Mouse (Mus musculus) heart, postnatal 0 days (tissue): ENCODE measurements around the gene Atp6v1c2. TPM values are rescaled to one million over a fixed set of nuclear protein-coding genes. Genes with fewer than 3 reads are reported as not detected.

Experiments
- ATAC-seq: fragments of 200-750 bp; cut with Nextera tagmentation; 2 replicates; pipeline ENCODE4 v1.8.0; 2017; ENCODE audit warnings: low read depth, moderate number of reproducible peaks, moderate library complexity; ENCODE audit not compliant: insufficient read depth
- DNase-seq: peaks from one replicate; pipeline ENCODE4 v3.0.0-alpha.2; 2016; ENCODE audit warnings: low spot score
- H3K27ac ChIP-seq: fragments of 300-500 bp; sonication (generic); 2 replicates; pipeline ENCODE4 v1.5.1; 2014; ENCODE audit warnings: low read depth, mild to moderate bottlenecking
- H3K27me3 ChIP-seq: fragments of 300-500 bp; sonication (generic); 2 replicates; pipeline ENCODE4 v1.6.1; 2014; ENCODE audit warnings: low read length, mixed read lengths; ENCODE audit not compliant: control insufficient read depth, insufficient read depth
- H3K36me3 ChIP-seq: fragments of 300-500 bp; sonication (generic); replicated peaks from 2 replicates; pipeline ENCODE4 v1.6.1; 2014; ENCODE audit warnings: low read length, mixed read lengths; ENCODE audit not compliant: control insufficient read depth, insufficient read depth
- H3K4me1 ChIP-seq: fragments of 300-500 bp; sonication (generic); 2 replicates; pipeline ENCODE4 v1.6.1; 2014; ENCODE audit warnings: antibody characterized with exemption; ENCODE audit not compliant: control insufficient read depth, insufficient read depth
- H3K4me2 ChIP-seq: fragments of 300-500 bp; sonication (generic); 2 replicates; pipeline ENCODE4 v1.6.1; 2014; ENCODE audit warnings: low read depth, mild to moderate bottlenecking, low read length, moderate library complexity
- H3K4me3 ChIP-seq: fragments of 300-500 bp; sonication (generic); 2 replicates; pipeline ENCODE4 v1.5.1; 2014; ENCODE audit warnings: low read depth, low read length
- H3K9ac ChIP-seq: fragments of 300-500 bp; sonication (generic); replicated peaks from 2 replicates; pipeline ENCODE4 v1.6.1; 2014; ENCODE audit warnings: low read depth, low read length, mixed read lengths
- H3K9me3 ChIP-seq: fragments of 300-500 bp; sonication (generic); replicated peaks from 2 replicates; pipeline ENCODE4 v1.6.1; 2016; ENCODE audit warnings: low read length; ENCODE audit not compliant: control insufficient read depth
- CTCF ChIP-seq: IDR thresholded peaks from 2 replicates; pipeline ENCODE4 v1.5.1; 2016; ENCODE audit warnings: antibody characterized with exemption, control low read depth, low read depth
- EP300 ChIP-seq: IDR thresholded peaks from 2 replicates; pipeline ENCODE4 v1.6.1; 2016; ENCODE audit warnings: antibody characterized with exemption, low read depth
- WGBS: fragments of 180-500 bp; shearing (Covaris S2); extraction: QIAGEN DNeasy Blood & Tissue Kit; methylation state at CpG from one replicate; pipeline ENCODE4 v1.1.7; 2014; 5-methylcytosine and 5-hydroxymethylcytosine counted together
- polyA plus RNA-seq: library from polyadenylated mRNA; unstranded; fragments of >200 nt; fragmentation: Nextera tagmentation; extraction: Ambion mirVana; gene quantifications from 2 replicates; pipeline ENCODE4 v1.2.1, GENCODE M21; 2015
- total RNA-seq: library from RNA; depleted of rRNA; stranded (reverse); fragments of >200 nt; gene quantifications from 2 replicates; pipeline ENCODE4 v1.2.3, GENCODE M21; 2014; ENCODE audit warnings: low replicate concordance

The Atp6v1c2 gene
- total and polyA plus RNA-seq, 2 experiments from 2014 or later, result 0.12 TPM; not detected in 1

- Histone ChIP-seq H3K27me3 (no peaks in the 10 kb centered on the region), H3K9me3 (no peaks in the 10 kb centered on the region), H3K36me3 (no peaks in the 10 kb centered on the region), H3K27ac (no peak overlapping the region), H3K4me1 (0 out of 2 replicates have a peak, but pooled peaks cover 7% of the 10 kb centered on the region), H3K4me3 (no peak overlapping the region), H3K4me2 (no peak overlapping the region), H3K9ac (no peak overlapping the region)
- TF ChIP-seq CTCF (peak; percentile 70), EP300 (no peak)
- WGBS, result 11% methylated on average over 9 of the region's 9 CpGs
- DNase-seq, result peak; percentile 52
- ATAC-seq, result no peak
Observed at GRCm38 (mm10) chr12:17253069-17253468, 76.1 kb downstream of the Atp6v1c2 start.

- Histone ChIP-seq H3K27ac (no peak overlapping the region), H3K4me2 (no peak overlapping the region), H3K36me3 (no peaks in the 10 kb centered on the region), H3K9ac (no peak overlapping the region), H3K27me3 (no peaks in the 10 kb centered on the region), H3K9me3 (no peaks in the 10 kb centered on the region), H3K4me3 (no peak overlapping the region), H3K4me1 (0 out of 2 replicates have a peak, but pooled peaks cover 7% of the 10 kb centered on the region)
- 59% methylated on average over 8 of the region's 8 CpGs for WGBS
- ATAC-seq, result no peak
- TF ChIP-seq EP300, result no peak
- TF ChIP-seq CTCF, result no peak
- DNase-seq, result no peak
Observed at GRCm38 (mm10) chr12:17250962-17251361, 78.2 kb downstream of the Atp6v1c2 start.

DNA sequence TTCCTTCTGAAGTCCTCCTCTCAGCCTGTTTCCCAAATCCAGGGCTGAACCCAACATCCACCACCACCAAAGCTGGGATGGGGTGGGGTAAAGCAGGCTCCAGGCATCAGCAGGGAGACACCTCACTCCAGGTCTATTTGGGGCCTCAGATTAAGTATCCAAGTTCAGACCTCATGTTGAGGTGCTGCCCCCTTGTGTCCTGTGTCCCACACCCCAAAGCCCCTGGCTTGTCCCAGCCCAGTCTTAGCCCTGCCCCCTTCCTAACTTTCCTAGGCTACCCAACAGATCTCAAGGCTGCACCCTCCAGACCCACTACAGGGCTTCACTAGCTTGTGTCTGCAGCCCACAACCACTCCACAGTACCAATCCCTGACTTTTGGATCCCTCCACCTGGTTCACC, 87.1 kb downstream of the Atp6v1c2 start:
- no peak overlapping the region for H3K9ac ChIP-seq
- no peaks in the 10 kb centered on the region for H3K27me3 ChIP-seq
- H3K4me2 ChIP-seq, result no peak overlapping the region
- ATAC-seq, result no peak; the same call in 1 of the 2 replicates
- no peaks in the 10 kb centered on the region for H3K9me3 ChIP-seq
- TF ChIP-seq CTCF (peak; percentile 7; the same call in 1 of the 2 replicates), EP300 (no peak)
- H3K27ac ChIP-seq, result no peak overlapping the region
- DNase-seq, result no peak
- no peaks in the 10 kb centered on the region for H3K36me3 ChIP-seq
- H3K4me1 ChIP-seq, result no peaks in the 10 kb centered on the region
- H3K4me3 ChIP-seq, result no peak overlapping the region

DNA sequence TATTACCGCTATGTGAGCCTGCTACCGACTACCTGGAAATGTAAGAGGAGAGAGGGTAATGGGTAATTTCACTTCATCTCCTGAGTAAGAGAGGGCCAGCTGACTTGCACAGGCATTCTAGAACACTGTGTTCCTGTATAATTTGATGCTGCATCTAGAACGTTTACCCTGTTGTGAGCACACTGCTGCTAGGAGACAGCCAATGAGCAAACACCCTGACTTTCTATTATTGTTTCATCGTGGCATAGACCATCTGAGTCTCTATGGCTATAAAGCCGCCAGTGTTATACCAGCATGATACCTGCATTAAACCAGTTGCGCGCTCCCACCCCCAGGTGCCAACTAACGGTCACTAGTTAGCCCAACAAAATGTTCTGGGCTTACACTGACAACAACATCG, 87.5 kb downstream of the Atp6v1c2 start:
- TF ChIP-seq EP300 (no peak), CTCF (no peak)
- WGBS, result 92% methylated on average over 9 of the region's 9 CpGs
- Histone ChIP-seq H3K4me2 (no peak overlapping the region), H3K4me3 (no peak overlapping the region), H3K27ac (no peak overlapping the region), H3K27me3 (no peaks in the 10 kb centered on the region), H3K9ac (no peak overlapping the region), H3K9me3 (no peaks in the 10 kb centered on the region), H3K36me3 (no peaks in the 10 kb centered on the region), H3K4me1 (no peaks in the 10 kb centered on the region)
- ATAC-seq, result no peak
- no peak for DNase-seq

GRCm38 (mm10) chr12:17241016-17241415, 88.1 kb downstream of the Atp6v1c2 start:
- no peak overlapping the region for H3K4me2 ChIP-seq
- no peak overlapping the region for H3K4me3 ChIP-seq
- no peak overlapping the region for H3K9ac ChIP-seq
- H3K4me1 ChIP-seq, result no peaks in the 10 kb centered on the region
- no peaks in the 10 kb centered on the region for H3K27me3 ChIP-seq
- no peak overlapping the region for H3K27ac ChIP-seq
- H3K9me3 ChIP-seq, result no peaks in the 10 kb centered on the region
- no peaks in the 10 kb centered on the region for H3K36me3 ChIP-seq
- TF ChIP-seq CTCF (no peak), EP300 (no peak)
- DNase-seq (no peak), ATAC-seq (no peak)
- WGBS, result 64% methylated on average over 2 of the region's 2 CpGs

GRCm38 (mm10) chr12:17239428-17239688, 89.8 kb downstream of the Atp6v1c2 start:
- Histone ChIP-seq H3K4me3 (no peak overlapping the region), H3K4me1 (no peaks in the 10 kb centered on the region)
- ATAC-seq, result no peak

More at GRCm38 (mm10) chr12:17239428-17239688, 89.8 kb downstream of the Atp6v1c2 start:
- H3K9me3 ChIP-seq, result no peaks in the 10 kb centered on the region
- no peak overlapping the region for H3K4me2 ChIP-seq
- H3K27ac ChIP-seq, result no peak overlapping the region
- DNase-seq, result no peak
- no peak overlapping the region for H3K9ac ChIP-seq
- no peaks in the 10 kb centered on the region for H3K36me3 ChIP-seq
- no peak for TF ChIP-seq EP300
- no peak for TF ChIP-seq CTCF
- H3K27me3 ChIP-seq, result no peaks in the 10 kb centered on the region
